Mouse (Mus musculus) gastrocnemius, adult 18-20 months (tissue): ENCODE data around the gene Armh2. TPM values are rescaled to one million over a fixed set of nuclear protein-coding genes. Genes with fewer than 3 reads are reported as not detected.
A peak's percentile ranks its signal among the peaks of the same experiment; 100 is the strongest.
"Not testable (repeated sequence)": the region's sequence is repeated elsewhere in the genome, so short reads cannot be mapped to it uniquely, and the experiment has no call there.

Experiments
- DNase-seq: peaks from one replicate; pipeline ENCODE4 v3.0.0; 2021; ENCODE audit warnings: low spot score
- total RNA-seq, 2 experiments: library from RNA; stranded (reverse); gene quantifications; 2 replicates each; pipeline ENCODE4 v1.2.3; 2021

Gene Armh2
- total RNA-seq, 2 experiments from 2014 or later = not detected

DNA sequence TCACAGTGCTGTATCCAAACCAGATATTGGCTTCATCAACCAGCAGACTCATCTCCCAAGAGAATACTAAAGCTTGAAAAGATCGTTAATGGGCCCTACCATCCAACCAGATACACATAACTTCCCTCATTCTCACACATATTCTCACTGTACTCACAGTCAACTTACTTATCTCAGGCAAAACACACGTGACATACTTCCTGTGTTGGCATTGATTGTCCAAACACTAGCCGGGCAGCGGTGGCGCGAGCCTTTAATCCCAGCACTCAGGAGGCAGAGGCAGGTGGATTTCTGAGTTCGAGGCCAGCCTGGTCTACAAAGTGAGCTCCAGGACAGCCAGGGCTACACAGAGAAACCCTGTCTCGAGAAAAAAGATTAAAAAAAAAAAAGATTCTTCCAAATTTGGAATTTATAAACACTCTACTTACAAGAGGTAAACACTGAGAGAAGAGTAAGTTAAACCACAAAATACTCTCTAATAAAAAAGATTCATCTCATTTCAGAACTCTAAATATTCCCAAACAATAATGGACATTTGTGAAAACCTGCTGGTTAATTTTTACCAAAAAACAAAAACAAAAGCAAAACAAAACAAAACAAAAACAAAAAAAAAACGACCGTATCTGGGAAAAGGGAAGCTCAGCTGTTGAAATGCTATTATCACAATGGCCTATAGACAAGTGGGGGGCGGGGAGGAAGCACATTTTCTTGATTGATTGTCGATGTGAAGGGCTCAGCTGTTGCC, 17.0 kb downstream of the Armh2 start:
- no peak for DNase-seq

DNA sequence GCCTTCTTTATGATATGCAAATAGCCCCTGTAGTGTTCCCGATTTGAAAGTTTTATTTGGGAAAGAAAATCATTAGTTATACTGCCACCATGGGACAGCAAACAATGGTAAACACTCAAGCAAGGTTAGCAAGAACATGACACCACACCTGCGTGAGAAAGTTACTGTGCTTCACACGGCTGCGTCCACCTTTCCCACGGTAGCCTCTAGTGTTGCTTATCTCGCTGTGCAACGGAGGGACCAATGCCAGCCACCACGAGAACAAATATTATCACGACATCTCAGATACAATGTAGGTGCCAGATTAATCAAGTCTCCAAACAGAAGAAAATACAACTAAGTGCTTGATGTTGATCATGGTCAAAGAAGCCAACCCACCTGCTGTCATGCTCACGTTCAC, 18.4 kb downstream of the Armh2 start:
- DNase-seq = no peak

DNA sequence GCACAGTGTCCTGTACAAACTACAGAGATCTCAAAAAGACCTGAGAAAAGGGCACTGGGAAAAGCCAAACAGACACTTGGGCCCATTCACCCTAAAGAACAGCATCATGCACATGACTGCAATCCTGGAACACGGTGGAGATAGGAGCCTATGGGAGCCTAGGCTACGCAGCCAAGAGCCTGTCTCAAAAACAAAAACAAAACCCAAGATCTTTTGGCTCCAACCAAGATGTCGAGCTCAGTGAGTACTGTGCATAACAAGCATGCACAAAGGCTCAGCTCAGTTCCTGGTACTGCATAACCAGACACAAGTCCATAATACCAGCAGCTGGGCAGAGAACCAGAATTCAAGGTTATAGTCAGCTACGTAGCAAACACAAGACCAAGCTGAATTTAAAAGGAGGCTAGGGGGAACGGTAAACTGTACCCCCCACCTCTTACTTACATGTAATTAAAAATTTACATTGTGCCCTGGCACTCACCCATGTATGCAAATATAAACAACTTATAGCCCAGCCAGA, 19.4 kb downstream of the Armh2 start:
- no peak for DNase-seq

DNA sequence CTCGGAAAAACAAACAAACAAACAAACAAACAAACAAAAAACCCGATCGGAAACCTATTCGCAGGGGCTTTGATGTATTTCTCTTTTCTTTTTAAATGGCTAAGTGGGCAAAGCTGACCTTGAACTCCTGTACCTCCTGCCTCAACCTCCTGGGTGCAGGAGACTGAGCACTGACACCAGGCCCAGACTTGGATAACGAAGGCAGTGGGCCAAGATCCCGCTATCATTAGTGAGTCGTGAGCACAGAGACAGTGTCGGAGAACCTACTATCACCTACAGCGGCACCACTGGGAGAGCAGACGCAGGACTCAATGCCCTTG, 20.0 kb downstream of the Armh2 start:
- no peak for DNase-seq

DNA sequence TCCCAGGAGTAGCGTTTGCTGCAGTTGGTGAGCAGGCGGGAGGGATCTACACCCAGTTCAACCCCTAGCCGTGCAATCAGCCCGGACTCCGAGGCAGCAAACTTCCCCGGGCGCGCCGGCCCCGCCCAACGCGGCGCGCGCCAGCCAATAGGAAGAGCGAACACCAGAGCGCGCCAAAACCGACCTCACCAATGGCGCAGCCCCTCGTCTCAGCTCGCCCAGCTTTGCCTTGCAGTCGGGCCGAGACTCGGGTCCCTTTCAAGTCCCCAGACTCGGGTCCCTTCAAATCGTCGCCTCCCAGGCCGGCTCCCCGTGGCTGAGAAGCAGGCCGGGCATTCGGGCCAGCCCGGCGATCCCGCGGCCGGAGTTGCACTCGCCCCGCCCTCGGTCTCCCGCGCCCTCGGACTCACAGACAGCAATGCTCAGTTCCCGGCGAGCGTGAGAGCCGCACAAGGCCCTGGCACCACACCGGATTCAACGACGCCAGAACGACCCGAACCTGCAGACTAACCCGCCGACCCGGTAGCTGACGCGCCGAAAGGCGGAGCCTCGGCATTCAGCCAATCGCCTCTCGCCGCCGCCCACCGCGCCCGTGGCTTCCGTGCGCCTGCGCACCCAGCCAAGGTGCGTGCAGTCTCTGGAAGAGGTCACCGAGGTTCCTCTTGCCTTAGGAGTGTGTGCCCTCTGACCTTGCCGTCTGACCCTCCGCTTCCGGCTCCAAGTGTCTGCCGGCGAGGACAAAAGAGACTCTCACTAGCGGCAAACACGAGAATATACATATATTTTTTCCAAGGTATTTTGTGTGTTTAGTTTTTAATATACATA, 20.6 kb downstream of the Armh2 start, which contains the start of gene Gmnn:
TSS of gene Gmnn (minus strand) at position 521 of the 825 bp plus-strand sequence.
- peak; percentile 83 for DNase-seq

DNA sequence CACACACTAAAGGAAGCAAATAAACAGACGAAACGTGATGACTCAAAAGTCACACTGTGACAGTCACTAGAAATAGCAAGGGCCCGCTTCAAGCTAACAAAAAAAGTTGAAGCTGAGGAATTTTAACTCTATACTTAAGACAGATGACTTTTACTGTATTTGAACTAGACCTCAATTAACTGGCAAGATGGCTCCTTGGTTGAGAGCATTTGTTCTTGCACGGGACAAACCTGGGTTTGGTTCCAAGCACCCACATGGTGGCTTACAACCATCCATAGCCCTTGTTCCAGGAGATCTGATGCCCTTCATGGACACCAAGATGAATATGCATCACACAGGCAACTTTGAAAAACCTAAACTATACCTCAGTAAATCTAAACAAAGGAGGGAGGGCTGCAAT, 21.2 kb downstream of the Armh2 start:
- DNase-seq = no peak

DNA sequence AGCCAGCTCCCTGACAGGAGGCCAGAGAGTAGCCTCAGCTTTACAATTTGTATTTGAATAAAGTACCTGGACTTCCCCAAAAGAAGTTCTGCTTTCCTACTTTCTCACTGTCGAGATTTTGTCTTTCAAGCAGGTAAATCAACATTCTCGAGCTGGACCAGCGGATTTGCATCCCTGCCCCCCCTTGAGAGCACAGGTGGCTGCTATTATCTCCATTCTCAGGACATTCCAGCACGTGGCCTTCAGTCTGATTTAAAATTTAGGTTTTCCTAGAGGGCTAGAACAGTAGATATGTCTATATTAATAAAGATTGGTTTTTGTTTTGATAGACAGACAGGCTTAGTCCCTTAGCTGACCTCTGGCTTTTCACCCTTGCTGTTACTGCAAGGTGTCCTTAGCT, 26.8 kb downstream of the Armh2 start:
- not testable (repeated sequence) for DNase-seq

DNA sequence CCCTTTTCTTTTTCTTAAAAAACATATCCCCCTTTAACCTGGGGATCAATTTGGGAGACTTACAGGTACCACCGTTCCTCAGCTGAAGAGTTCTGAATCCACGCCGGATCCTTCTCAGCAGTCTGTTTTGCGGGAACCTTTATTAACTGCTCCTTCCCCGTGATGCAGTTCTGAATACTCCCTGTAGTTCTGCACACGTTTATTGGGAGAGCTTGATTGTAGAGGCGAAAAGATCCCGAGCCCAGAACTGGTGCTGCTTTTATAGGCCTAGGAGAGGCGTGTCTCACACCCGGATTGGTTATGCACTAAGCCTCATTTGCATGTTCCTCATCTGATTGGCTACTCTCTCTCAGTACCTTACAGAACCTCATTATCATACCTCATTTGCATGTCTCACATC, 30.4 kb downstream of the Armh2 start:
- DNase-seq = not testable (repeated sequence)

DNA sequence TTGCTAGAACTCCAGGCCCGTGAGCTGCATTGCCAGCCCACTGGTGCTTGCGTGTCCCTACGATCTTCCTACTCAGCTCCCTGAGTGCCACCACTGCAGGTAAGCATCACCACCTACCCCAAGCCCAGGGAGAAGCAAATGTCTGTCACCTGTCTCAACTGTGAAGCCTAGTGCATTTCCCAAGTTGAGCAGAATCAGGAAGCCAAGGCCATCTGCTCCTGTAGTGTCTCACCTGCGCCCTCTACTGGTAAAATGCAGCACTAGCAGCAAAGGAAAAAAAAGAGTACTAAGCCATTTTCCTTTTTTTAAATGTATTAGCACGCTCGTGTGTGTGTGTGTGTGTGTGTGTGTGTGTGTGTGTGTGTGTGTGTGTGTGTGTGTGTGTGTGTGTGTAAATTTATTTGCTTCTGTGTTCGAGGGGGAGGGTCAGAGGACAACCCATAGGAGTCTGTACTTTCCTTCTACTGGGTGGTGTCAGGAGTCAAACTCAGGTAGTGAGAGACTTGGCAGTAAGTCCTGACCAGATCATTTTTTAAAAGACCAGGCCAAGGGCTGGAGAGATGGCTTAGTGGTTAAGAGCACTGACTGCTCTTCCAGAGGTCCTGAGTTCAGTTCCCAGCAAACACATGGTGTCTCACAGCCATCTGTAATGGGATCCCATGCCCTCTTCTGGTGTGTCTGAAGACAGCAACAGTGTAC, 35.3 kb downstream of the Armh2 start:
- DNase-seq = peak; percentile 34

DNA sequence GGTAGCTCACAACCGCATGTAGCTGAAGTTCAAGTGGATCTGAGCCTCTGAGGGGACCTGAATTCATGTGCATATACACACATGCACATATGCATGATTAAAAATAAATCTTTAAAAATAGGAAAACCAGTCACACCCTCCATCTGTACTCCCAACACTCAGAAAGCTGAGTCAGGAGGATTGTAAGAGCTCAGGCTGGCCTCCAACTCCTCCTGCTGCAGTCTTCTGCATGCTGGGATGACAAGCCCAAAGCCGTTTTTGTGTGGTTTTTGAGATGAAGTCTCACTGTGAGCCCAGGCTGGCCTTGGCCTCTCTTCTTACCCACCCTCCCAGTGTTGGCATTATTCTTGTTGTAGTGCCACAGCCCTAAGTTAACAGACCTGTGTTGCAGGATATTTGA, 37.0 kb downstream of the Armh2 start:
- no peak for DNase-seq

DNA sequence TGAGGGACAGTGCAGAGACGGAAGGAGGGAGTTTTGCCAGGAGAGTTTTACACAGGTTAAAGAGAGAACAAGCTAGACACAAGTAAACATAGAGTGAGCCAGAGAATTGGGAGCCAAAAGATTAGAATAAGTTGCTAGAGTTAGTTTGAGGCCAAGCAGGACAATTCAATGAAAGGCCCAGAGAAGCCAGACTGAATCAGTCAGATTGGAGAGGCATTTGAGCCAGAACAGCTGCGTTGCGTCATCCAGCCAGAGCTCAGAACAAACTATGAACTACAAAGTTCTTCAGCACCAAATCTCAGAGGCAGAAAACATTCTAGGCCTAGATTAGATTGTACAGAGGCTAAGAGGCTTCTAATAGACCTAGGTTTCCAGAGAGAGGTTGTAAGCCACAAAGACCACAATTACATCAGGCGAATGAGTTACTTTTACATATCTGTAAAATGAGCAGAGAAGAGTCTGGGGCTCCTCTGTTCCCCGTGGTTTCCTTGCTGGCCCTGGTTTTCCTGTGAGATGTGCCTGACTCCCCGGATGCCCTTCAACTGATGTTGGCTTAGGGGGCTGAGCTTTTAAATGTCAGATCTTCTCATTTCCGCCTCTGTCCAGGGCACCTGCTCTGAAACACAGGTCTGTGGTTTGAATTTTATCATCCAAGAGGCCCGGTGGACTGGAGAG, 37.8 kb downstream of the Armh2 start:
- no peak for DNase-seq

DNA sequence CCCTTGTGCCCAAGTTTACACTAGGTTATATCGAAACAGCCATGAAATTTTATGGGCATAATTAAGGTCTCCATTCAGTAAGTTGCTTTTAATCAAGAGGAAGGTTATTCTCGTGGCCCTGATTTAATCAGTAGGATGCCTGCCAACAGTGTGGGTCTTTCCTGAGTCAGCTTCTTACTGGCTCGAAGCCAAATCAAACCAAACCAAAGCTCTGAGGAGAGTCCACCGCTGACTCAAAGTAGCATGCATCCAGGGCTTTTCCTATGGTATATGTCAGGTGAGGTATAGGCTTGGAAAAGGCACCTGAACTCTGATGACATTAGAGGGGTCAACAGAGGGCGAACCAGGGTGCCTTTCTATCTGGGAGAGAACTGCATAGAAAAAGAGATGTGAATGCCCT, 40.9 kb downstream of the Armh2 start:
- no peak for DNase-seq

DNA sequence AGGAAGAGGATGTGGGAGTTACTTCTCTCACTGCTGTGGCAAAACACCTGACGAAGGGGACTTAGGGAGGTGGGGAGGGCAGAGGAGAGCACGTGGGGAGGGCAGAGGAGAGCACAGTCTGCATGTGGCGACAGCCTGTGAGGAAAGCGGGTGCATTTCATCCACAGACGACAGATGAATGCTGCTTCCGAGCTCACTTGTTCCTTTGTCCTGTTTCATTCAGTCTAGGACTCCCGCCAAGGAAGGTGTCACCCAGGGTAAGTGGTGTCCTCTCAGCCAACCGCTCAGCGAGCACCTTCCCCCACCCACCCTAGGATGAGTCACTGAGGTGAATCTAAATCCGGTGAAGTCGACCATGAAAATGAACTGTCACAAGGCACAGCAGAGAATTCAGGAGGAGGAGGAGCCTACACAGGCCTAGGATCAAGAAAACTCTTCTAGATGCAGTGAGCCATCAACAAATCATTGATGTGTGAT, 45.0 kb downstream of the Armh2 start:
- DNase-seq = no peak

DNA sequence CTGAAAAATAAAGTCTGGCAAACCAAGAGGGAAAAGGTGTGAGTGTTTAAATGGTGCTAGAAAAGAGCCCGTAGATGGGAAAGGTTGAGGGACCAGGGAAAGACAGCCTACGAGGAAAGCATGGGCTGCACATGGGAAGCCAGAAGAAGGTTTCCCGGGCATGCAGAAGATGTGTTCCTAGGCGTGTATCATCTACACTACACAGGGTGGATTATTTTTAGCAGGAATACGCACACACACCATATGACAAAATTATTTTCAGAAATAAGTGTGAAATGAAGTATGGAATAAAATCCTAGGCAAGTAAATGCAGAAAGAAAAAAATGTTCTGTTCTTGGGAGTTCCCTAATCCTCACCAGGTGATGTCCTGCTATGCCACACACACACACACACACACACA, 46.4 kb downstream of the Armh2 start:
- no peak for DNase-seq

DNA sequence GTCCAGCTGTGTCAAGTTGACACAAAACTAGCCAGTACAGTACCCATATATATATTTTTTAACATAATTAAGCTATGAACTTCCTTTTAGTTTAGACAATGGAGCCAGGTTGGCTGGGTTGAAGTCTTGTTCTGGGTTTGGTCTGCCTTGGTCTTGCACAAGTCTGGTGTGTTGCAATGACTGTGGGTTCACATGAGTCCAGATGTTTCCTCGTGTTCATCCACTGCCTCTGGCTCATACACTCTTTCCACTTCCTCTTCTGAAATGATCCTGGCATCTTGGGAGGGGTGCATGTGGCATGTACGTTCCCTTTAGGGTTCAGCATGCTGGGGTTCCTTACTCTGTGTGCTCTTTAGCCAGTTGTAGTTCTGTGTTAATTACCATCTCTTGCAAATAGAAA, 50.3 kb downstream of the Armh2 start:
- peak; percentile 40 for DNase-seq

DNA sequence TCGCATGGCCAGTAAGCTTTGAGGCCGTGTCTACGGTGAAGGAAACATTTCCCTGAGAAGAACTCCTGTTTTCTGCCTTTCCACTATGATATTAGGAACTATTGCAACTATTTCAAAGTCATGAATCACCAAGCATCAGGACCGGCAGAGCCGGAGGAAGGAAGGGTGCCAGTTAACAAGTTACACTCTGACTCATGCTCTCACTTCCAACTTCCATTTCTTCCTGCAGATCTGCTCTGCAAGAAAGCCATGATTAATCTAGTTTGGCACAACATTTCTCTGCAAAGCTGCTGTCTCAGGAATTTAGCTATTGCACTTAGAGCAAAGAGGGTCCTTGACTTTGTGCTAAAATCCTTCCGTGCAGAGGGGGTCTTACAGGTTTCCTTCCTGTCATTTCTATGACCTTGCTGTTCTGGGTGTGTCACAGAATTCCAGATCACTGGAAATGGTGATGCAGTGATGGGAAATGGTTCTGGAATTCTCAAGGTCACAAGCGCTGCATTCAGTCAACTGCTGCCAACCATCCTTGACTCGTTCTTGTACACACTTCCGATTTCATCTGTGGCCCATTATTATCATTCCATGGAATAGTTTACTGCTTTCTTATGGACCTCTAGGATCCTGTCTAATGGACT, 51.5 kb downstream of the Armh2 start:
- DNase-seq = peak; percentile 18

Other genes starting within 250 kb of the Armh2 start
- 1 to 10 TPM; 2.9 to 5.2 TPM for gene Ripor2, start 159.0 kb upstream of the Armh2 start, total RNA-seq
- gene Gmnn, start 20.7 kb downstream of the Armh2 start, total RNA-seq = 1 to 10 TPM; 4.1 to 4.2 TPM
- 10 to 100 TPM; 46.5 to 55.2 TPM for gene BC005537, start 60.4 kb downstream of the Armh2 start, total RNA-seq
- gene Acot13, start 90.3 kb downstream of the Armh2 start, total RNA-seq = 100 to 1,000 TPM; 153 TPM
- 1 to 10 TPM; 7.7 to 8.2 TPM for gene Tdp2, start 90.4 kb downstream of the Armh2 start, total RNA-seq
- not detected for gene D130043K22Rik, start 103.9 kb downstream of the Armh2 start, total RNA-seq
- 1 to 10 TPM; 7.9 to 8.3 TPM for gene Aldh5a1, start 196.4 kb downstream of the Armh2 start, total RNA-seq
- gene Gpld1, start 201.9 kb downstream of the Armh2 start, total RNA-seq = under 1 TPM; 0.84 to 0.95 TPM